Mouse (Mus musculus): ENCODE measurements around the gene Aldh16a1. TPM values are rescaled to one million over a fixed set of nuclear protein-coding genes. Genes with fewer than 3 reads are reported as not detected.
"Not testable (repeated sequence)": the region's sequence is repeated elsewhere in the genome, so short reads cannot be mapped to it uniquely, and the experiment has no call there.

Gene Aldh16a1
- polyA plus RNA-seq, 1 experiment from 2014 or later = 38.7 TPM

DNA sequence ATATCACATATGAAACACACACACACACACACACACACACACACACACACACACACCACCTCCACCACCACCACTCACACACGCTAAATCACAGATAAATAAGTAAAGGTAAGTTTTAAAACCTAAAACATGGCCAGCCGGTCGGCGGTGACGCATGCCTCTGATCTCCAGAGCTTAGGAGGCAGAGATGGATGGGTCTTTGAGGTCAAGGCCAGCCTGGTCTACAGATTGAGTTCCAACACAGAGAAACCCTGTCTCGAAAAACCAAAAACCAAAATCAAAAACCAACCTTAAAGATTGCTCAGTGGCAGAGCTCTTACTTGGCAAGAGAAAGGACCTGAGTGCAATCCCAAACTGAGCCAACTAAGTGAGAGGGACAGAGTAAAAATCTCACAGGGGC, 54.3 kb downstream of the Aldh16a1 start:
- peaks cover 16% of the 10 kb centered on the region for H3K4me1 ChIP-seq (ENCODE audit: control insufficient read depth, insufficient read depth, low read length)
- no peak overlapping the region for H3K9ac ChIP-seq (ENCODE audit: low read length)
- no peaks in the 10 kb centered on the region for H3K9me3 ChIP-seq (ENCODE audit: control insufficient read depth, low read length)
- H3K4me3 ChIP-seq (ENCODE audit: low read depth, low read length) = no peak overlapping the region
- H3K27me3 ChIP-seq (ENCODE audit: control insufficient read depth, insufficient read depth, low read length) = no peaks in the 10 kb centered on the region
- no peaks in the 10 kb centered on the region for H3K36me3 ChIP-seq (ENCODE audit: control insufficient read depth, insufficient read depth, low read length)
- ATAC-seq (ENCODE audit: insufficient number of reproducible peaks, low FRiP score, low TSS enrichment, low read depth) (no peak), DNase-seq (ENCODE audit: low spot score) (no peak)
- 83% methylated on average over 6 of the region's 6 CpGs for WGBS
- H3K27ac ChIP-seq (replicated peaks; ENCODE audit: low read depth, low read length) = no peak overlapping the region
- H3K4me2 ChIP-seq (ENCODE audit: low read depth, severe bottlenecking) = no peak overlapping the region

DNA sequence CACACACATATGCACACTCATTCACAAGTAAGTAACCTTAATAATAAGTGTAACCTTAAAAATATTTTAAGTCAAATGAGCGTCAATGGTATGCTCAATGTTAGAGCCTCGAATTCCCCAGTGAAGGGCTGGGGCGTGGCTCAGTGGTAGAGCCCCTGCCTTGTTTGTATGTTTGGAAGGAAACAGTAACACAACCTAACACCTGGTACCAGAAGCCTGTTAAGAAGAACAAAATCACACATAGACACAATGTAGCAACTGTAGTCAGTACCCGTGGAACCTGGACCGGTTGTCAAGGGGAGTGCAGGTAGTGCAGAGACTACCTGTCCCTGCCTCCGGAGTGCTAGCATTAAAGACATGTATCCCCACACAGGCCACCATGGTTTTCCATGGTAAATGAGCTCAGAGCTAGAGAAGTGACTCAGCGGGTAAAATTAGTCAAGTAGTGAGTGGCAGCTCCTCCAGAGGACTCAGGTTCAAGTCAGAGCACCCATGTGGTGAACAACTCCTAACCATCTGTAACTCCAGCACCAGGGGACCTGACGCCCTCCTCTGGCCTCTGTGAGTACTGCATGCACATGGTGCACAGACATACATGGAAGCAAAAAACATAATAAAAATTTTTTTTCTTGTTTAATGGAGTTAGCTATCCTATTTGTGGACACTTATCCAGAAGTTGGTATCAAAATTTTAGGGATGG, 55.7 kb downstream of the Aldh16a1 start:
- H3K27me3 ChIP-seq (ENCODE audit: control insufficient read depth, insufficient read depth, low read length) = no peaks in the 10 kb centered on the region
- ATAC-seq (ENCODE audit: insufficient number of reproducible peaks, low FRiP score, low TSS enrichment, low read depth) = no peak
- no peak overlapping the region for H3K4me2 ChIP-seq (ENCODE audit: low read depth, severe bottlenecking)
- no peaks in the 10 kb centered on the region for H3K9me3 ChIP-seq (ENCODE audit: control insufficient read depth, low read length)
- no peak overlapping the region for H3K27ac ChIP-seq (replicated peaks; ENCODE audit: low read depth, low read length)
- peaks cover 16% of the 10 kb centered on the region for H3K4me1 ChIP-seq (ENCODE audit: control insufficient read depth, insufficient read depth, low read length)
- no peak overlapping the region for H3K9ac ChIP-seq (ENCODE audit: low read length)
- 89% methylated on average over 8 of the region's 8 CpGs for WGBS
- DNase-seq (ENCODE audit: low spot score) = no peak
- H3K36me3 ChIP-seq (ENCODE audit: control insufficient read depth, insufficient read depth, low read length) = no peaks in the 10 kb centered on the region
- no peak overlapping the region for H3K4me3 ChIP-seq (ENCODE audit: low read depth, low read length)

DNA sequence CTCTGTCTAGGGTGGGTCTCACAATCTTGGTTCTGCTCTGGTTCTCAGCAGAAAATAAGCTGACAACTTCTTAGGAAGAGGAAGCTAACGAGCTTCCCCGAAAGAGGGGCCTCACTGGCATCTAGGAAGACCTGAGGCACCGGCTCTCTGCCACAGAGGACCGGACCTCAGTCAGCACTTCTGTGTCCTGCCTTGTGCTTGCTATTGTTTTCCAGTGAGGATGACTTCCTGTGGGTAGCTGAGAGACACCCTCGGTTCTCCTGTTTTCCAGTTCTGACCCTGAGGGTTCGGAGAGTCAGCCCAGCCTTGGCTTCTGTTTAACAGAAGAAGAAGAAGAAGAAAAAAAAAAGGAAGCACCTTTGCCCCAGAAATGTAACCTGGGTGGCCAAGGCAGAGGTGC, 56.9 kb downstream of the Aldh16a1 start:
- Histone ChIP-seq H3K36me3 (ENCODE audit: control insufficient read depth, insufficient read depth, low read length) (no peaks in the 10 kb centered on the region), H3K4me3 (ENCODE audit: low read depth, low read length) (no peak overlapping the region), H3K9ac (ENCODE audit: low read length) (no peak overlapping the region), H3K4me1 (ENCODE audit: control insufficient read depth, insufficient read depth, low read length) (peaks cover 14% of the 10 kb centered on the region), H3K4me2 (ENCODE audit: low read depth, severe bottlenecking) (no peak overlapping the region), H3K27me3 (ENCODE audit: control insufficient read depth, insufficient read depth, low read length) (no peaks in the 10 kb centered on the region), H3K27ac (replicated peaks; ENCODE audit: low read depth, low read length) (no peak overlapping the region), H3K9me3 (ENCODE audit: control insufficient read depth, low read length) (no peaks in the 10 kb centered on the region)
- 66% methylated on average over 6 of the region's 6 CpGs for WGBS
- ATAC-seq (ENCODE audit: insufficient number of reproducible peaks, low FRiP score, low TSS enrichment, low read depth) (no peak), DNase-seq (ENCODE audit: low spot score) (no peak)

DNA sequence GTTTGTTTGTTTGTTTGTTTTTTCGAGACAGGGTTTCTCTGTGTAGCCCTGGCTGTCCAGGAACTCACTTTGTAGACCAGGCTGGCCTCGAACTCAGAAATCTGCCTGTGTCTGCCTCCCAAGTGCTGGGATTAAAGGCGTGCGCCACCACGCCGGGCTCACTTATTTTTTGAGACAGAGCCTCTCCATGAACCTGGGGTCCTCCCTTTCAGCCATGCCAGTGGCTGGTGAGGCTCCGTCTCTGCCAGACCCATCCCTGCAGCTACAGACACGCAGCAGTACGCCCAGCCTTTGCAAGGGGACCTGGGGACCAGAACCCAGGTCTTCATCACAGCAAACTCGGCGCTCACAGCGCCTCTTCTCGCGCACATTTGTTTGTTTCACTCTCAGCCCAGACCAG, 58.4 kb downstream of the Aldh16a1 start:
- H3K4me2 ChIP-seq (ENCODE audit: low read depth, severe bottlenecking); H3K9me3 ChIP-seq (ENCODE audit: control insufficient read depth, low read length); H3K36me3 ChIP-seq (ENCODE audit: control insufficient read depth, insufficient read depth, low read length); H3K27me3 ChIP-seq (ENCODE audit: control insufficient read depth, insufficient read depth, low read length); H3K4me3 ChIP-seq (ENCODE audit: low read depth, low read length); DNase-seq (ENCODE audit: low spot score); H3K27ac ChIP-seq (replicated peaks; ENCODE audit: low read depth, low read length); H3K9ac ChIP-seq (ENCODE audit: low read length); ATAC-seq (ENCODE audit: insufficient number of reproducible peaks, low FRiP score, low TSS enrichment, low read depth): not testable (repeated sequence)
- 91% methylated on average over 14 of the region's 14 CpGs for WGBS
- peaks cover 17% of the 10 kb centered on the region for H3K4me1 ChIP-seq (ENCODE audit: control insufficient read depth, insufficient read depth, low read length)

DNA sequence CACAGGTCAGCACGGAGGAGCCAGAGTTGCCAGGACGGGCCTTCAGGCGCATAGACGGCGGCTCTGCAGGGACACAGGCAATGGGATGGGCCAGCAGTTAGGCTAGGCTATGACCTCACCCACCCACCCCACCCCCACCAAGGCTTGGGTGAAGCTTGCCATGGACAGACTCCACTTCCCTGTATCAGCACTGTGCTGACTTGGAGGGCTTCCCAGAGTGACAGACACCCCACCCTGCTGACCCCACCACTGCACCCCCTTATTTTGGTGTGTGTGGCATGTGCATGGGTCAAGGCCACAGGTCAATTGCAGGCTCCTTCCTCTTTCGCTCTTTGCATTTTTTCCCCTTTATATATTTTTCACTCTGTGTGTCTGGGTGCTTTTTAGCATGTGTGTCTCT, 59.0 kb downstream of the Aldh16a1 start:
- ATAC-seq (ENCODE audit: insufficient number of reproducible peaks, low FRiP score, low TSS enrichment, low read depth) (no peak), DNase-seq (ENCODE audit: low spot score) (no peak)
- H3K4me2 ChIP-seq (ENCODE audit: low read depth, severe bottlenecking) = no peak overlapping the region
- H3K36me3 ChIP-seq (ENCODE audit: control insufficient read depth, insufficient read depth, low read length) = no peaks in the 10 kb centered on the region
- H3K27me3 ChIP-seq (ENCODE audit: control insufficient read depth, insufficient read depth, low read length) = no peaks in the 10 kb centered on the region
- no peak overlapping the region for H3K4me3 ChIP-seq (ENCODE audit: low read depth, low read length)
- H3K9ac ChIP-seq (ENCODE audit: low read length) = no peak overlapping the region
- H3K27ac ChIP-seq (replicated peaks; ENCODE audit: low read depth, low read length) = no peak overlapping the region; the same call in 1 of the 2 replicates
- H3K4me1 ChIP-seq (ENCODE audit: control insufficient read depth, insufficient read depth, low read length) = peaks cover 20% of the 10 kb centered on the region
- no peaks in the 10 kb centered on the region for H3K9me3 ChIP-seq (ENCODE audit: control insufficient read depth, low read length)
- WGBS = 85% methylated on average over 6 of the region's 6 CpGs

DNA sequence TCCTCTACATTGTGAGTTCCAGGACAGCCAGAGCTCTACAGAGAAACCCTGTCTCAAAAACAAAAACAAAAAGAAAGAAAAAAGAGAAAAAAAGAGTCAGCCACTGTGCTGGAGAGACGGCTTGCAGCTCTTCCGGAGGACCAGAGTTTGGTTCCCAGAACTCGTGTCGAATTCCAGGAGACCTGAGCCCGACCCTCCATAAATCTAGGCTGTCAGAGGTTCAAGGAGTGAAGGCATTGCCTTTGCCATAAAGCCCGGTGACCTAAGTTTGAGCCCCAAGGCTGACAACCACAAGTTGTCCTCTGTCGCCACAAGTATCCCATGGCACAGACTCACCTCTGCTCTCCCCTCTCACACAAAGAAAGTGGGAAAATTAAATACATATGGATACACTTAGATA, 60.3 kb downstream of the Aldh16a1 start:
- Histone ChIP-seq H3K4me1 (ENCODE audit: control insufficient read depth, insufficient read depth, low read length) (peaks cover 20% of the 10 kb centered on the region), H3K9me3 (ENCODE audit: control insufficient read depth, low read length) (no peaks in the 10 kb centered on the region), H3K4me2 (ENCODE audit: low read depth, severe bottlenecking) (0 out of 2 replicates have a peak overlapping the region, but pooled peaks have one; percentile 0), H3K27me3 (ENCODE audit: control insufficient read depth, insufficient read depth, low read length) (no peaks in the 10 kb centered on the region), H3K27ac (replicated peaks; ENCODE audit: low read depth, low read length) (peak overlapping the region; percentile 68), H3K9ac (ENCODE audit: low read length) (no peak overlapping the region), H3K4me3 (ENCODE audit: low read depth, low read length) (no peak overlapping the region), H3K36me3 (ENCODE audit: control insufficient read depth, insufficient read depth, low read length) (0 out of 2 replicates have a peak, but pooled peaks cover 2% of the 10 kb centered on the region)
- 3% methylated on average over 7 of the region's 7 CpGs for whole genome bisulfite sequencing
- DNase-seq (ENCODE audit: low spot score) = peak; percentile 76
- ATAC-seq (ENCODE audit: insufficient number of reproducible peaks, low FRiP score, low TSS enrichment, low read depth) = no peak

DNA sequence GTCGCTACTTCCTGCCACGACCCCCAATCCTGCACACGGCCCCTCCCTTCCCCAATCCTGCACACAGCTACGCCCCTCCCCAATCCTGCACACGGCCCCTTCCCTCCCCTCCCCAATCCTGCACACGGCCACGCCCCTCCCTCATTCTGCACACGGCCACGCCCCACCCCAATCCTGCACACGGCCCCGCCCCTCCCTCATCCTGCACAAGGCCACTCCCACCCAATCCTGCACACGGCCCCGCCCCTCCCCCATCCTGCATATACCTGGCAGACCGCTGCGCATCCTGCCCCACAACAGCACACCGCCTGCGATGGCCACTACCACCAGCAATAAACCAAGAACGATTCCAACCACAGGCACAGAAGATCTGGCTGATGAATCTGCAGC, 60.9 kb downstream of the Aldh16a1 start:
- ATAC-seq (ENCODE audit: insufficient number of reproducible peaks, low FRiP score, low TSS enrichment, low read depth) (no peak), DNase-seq (ENCODE audit: low spot score) (peak; percentile 71)
- Histone ChIP-seq H3K36me3 (ENCODE audit: control insufficient read depth, insufficient read depth, low read length) (peaks cover 2% of the 10 kb centered on the region; the same call in 1 of the 2 replicates), H3K9ac (ENCODE audit: low read length) (no peak overlapping the region), H3K27me3 (ENCODE audit: control insufficient read depth, insufficient read depth, low read length) (no peaks in the 10 kb centered on the region), H3K4me2 (ENCODE audit: low read depth, severe bottlenecking) (peak overlapping the region; percentile 0; the same call in 1 of the 2 replicates), H3K4me3 (ENCODE audit: low read depth, low read length) (no peak overlapping the region), H3K9me3 (ENCODE audit: control insufficient read depth, low read length) (no peaks in the 10 kb centered on the region), H3K27ac (replicated peaks; ENCODE audit: low read depth, low read length) (peak overlapping the region; percentile 68), H3K4me1 (ENCODE audit: control insufficient read depth, insufficient read depth, low read length) (peaks cover 20% of the 10 kb centered on the region)
- 20% methylated on average over 17 of the region's 18 CpGs for WGBS

DNA sequence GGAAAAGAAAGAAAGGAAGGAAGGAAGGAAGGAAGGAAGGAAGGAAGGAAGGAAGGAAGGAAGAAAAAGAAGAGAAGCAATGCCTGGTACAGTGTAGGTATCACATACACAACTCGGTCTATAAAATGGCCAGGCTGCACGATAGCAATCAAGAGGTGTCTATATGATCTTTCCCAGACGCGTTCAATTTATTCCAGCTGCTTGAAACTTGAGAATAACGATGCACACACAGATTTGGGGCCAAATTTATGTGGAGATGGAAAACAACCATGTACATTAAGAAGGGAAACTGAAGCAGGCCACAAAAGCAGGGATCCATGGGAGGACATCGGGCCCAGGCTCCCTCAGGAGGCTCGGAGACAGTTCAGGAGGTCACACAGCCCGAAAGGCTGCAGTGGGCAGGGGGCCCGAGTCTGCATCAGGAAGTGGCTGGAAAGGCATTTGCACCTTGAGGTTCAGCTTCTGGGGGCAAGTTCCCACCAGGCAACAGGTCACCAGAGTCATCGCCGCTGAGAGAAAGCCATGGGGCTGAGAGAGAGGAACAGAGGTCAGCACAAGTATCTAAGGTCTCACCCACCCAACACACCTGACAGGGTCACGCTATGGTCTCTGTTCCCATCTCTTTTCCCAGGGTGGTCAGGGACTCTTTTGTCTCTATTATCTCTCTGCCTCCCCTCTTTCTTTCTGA, 61.4 kb downstream of the Aldh16a1 start:
- peak overlapping the region; percentile 68 for H3K27ac ChIP-seq (replicated peaks; ENCODE audit: low read depth, low read length)
- 27% methylated on average over 12 of the region's 12 CpGs for WGBS
- no peaks in the 10 kb centered on the region for H3K27me3 ChIP-seq (ENCODE audit: control insufficient read depth, insufficient read depth, low read length)
- H3K4me2 ChIP-seq (ENCODE audit: low read depth, severe bottlenecking) = peak overlapping the region; percentile 0; the same call in 1 of the 2 replicates
- H3K9me3 ChIP-seq (ENCODE audit: control insufficient read depth, low read length) = no peaks in the 10 kb centered on the region
- no peak overlapping the region for H3K9ac ChIP-seq (ENCODE audit: low read length)
- peak; percentile 49 for DNase-seq (ENCODE audit: low spot score)
- 0 out of 2 replicates have a peak overlapping the region, but pooled peaks have one; percentile 12 for H3K4me3 ChIP-seq (ENCODE audit: low read depth, low read length)
- peaks cover 20% of the 10 kb centered on the region for H3K4me1 ChIP-seq (ENCODE audit: control insufficient read depth, insufficient read depth, low read length)
- H3K36me3 ChIP-seq (ENCODE audit: control insufficient read depth, insufficient read depth, low read length) = peaks cover 6% of the 10 kb centered on the region; the same call in 1 of the 2 replicates
- ATAC-seq (ENCODE audit: insufficient number of reproducible peaks, low FRiP score, low TSS enrichment, low read depth) = no peak
